Mouse (Mus musculus) heart, embryonic 11.5 days (tissue): ENCODE data around the gene Nlrp4f. TPM values are rescaled to one million over a fixed set of nuclear protein-coding genes. Genes with fewer than 3 reads are reported as not detected.

Experiments used
- polyA plus RNA-seq: library from polyadenylated mRNA; unstranded; fragments of >200 nt; fragmentation: Nextera tagmentation; extraction: Ambion mirVana; gene quantifications from 2 replicates; pipeline ENCODE4 v1.2.1, GENCODE M21; 2014

The Nlrp4f gene
- polyA plus RNA-seq, 1 experiment from 2014 or later, result not detected

Other genes with a start within 250 kb of the Nlrp4f start
- not detected in 2 replicates for gene Spata31d1c, start 172.9 kb downstream of the Nlrp4f start, polyA plus RNA-seq
- not detected in 2 replicates for gene Prss47, start 153.2 kb downstream of the Nlrp4f start, polyA plus RNA-seq
- gene Mfsd14b, start 93.0 kb downstream of the Nlrp4f start, polyA plus RNA-seq, result 35.6 and 37.4 TPM in 2 replicates
- not detected in 2 replicates for gene Olfr465-ps1, start 67.9 kb downstream of the Nlrp4f start, polyA plus RNA-seq
- not detected in 2 replicates for gene Olfr466, start 55.7 kb downstream of the Nlrp4f start, polyA plus RNA-seq
- gene Gm10775, start 53.6 kb upstream of the Nlrp4f start, polyA plus RNA-seq, result not detected in 2 replicates
- 14.4 and 16.7 TPM in 2 replicates for gene Zfp369, start 72.8 kb upstream of the Nlrp4f start, polyA plus RNA-seq